Mouse (Mus musculus) liver, postnatal 0 days (tissue): ENCODE data around the gene Acer3.

Experiments used
- CTCF ChIP-seq: sonication (generic); IDR thresholded peaks from 2 replicates; pipeline ENCODE4 v1.5.1; 2016; ENCODE audit warnings: antibody characterized with exemption, low read depth
- EP300 ChIP-seq: IDR thresholded peaks from 2 replicates; pipeline ENCODE4 v1.6.1; 2016; ENCODE audit warnings: antibody characterized with exemption, low read depth, mild to moderate bottlenecking

- no peak for TF ChIP-seq CTCF
- TF ChIP-seq EP300, result no peak
Measured at GRCm38 (mm10) chr7:98320006-98320556, 927 bp downstream of the Acer3 start.
